Mouse (Mus musculus) liver, adult (tissue): ENCODE results near the gene Paqr5.

ENCODE experiments used
- GATA4 ChIP-seq: IDR thresholded peaks from 2 replicates; pipeline ENCODE4 v1.6.1; 2014; ENCODE audit warnings: mild to moderate bottlenecking, low read length; ENCODE audit not compliant: insufficient replicate concordance

Gene Paqr5

GRCm38 (mm10) chr9:61981876-61982275 lies 44.8 kb downstream of the Paqr5 start:
- TF ChIP-seq GATA4 = no peak

DNA sequence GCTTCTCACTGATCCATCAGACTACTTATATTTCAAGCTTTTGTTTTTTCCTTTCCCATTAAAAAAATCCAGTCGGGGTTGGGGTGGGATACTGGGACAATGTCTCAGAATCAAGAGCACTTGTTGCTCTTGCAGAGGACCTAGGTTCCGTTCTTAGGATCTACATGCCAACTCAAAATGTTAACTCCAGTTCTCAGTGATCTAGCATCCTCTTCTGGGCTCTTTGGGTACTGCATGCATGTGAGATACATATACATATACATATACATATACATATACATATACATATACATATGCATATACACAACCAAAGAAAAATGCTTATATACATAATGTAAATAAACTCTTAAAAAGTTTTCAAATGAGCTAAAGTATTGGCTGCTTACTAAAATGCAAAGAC lies 46.7 kb downstream of the Paqr5 start:
- TF ChIP-seq GATA4 = no peak

GRCm38 (mm10) chr9:61977258-61977945 lies 49.3 kb downstream of the Paqr5 start:
- TF ChIP-seq GATA4 = no peak

DNA sequence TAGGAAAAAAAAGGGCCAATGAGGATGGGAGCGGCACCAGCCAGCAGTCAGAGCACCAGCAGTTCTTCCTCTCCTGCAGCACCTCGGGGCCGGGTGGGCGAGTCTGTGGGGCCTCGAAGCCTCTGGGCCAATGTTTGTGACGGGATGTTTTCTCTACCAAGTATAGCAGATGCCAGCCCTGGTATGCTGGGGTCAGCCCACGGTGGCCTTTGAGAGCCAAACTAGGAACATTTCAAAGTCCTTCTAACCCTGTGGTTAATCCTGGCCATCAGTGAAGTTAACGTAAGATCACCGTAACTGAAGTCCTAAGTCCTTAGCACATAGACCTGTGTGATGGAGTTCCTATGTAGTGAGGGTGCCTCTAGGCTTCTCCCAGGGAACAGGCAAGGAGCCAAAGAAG lies 54.6 kb downstream of the Paqr5 start:
- no peak for TF ChIP-seq GATA4

GRCm38 (mm10) chr9:61971045-61971444 lies 55.6 kb downstream of the Paqr5 start:
- no peak for TF ChIP-seq GATA4

GRCm38 (mm10) chr9:61967357-61967756 lies 59.3 kb downstream of the Paqr5 start:
- TF ChIP-seq GATA4 = no peak

DNA sequence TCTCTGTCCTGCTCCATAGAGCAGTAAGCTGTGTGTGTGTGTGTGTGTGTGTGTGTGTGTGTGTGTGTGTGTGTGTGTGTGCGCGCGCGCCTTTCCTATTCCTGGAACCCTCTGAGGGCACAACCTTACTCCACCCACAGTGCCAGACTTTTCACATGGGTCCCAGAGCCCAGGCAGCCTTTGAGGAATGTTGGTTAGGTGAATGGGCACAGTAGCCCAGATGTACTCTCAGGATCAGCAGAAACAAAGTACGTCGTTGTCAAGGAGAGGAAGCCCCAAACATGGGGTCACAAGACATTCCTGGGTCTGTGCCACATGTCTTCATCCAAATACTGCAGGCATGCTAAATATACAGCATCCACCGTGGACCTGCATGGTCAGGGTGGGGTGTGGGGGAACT lies 60.7 kb downstream of the Paqr5 start:
- no peak for TF ChIP-seq GATA4

- no peak for TF ChIP-seq GATA4
These were observed 61.2 kb downstream of the Paqr5 start for GRCm38 (mm10) chr9:61965411-61965930.

DNA sequence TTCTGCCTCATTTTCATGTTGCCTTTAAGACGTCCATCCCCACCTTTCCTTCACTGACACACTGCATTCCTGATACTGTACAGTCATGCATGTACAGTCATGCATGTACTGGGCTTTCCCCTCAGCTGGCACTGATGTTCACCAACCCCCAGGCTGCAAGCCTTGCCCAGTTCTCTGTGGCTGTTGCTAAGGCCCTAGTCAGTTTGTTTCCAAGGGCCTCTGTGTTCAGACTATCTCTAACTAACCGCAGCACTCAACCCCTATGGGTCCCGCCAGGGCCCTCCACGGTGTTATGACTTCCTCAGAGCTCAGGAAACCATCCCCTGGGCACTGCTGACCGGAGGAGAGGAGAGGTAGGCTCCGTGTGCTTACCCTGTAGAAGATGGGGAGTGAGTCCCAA lies 63.3 kb downstream of the Paqr5 start:
- TF ChIP-seq GATA4 = no peak

- no peak for TF ChIP-seq GATA4
These were observed 65.5 kb downstream of the Paqr5 start for GRCm38 (mm10) chr9:61961181-61961580.

DNA sequence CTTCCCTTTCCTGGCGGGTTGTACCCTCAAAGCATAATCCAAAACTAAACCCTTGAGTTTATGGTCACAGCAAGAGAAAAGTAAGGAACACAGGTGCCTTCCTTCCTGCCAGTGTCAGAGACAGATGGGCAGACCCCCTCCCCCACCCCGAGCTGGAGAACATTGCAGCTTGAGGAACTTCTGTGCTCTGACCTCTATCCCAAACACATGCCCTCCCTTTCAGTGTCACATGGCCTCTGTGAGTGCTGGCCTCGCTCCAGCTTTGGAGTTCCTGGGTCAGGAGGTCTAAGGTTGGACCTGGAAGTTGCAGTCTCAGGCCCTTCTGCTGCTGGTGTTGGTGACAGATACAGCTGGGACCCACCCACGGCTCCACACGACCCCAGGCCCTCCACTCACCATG lies 65.9 kb downstream of the Paqr5 start:
- TF ChIP-seq GATA4 = no peak

- TF ChIP-seq GATA4 = no peak
These were observed 66.6 kb downstream of the Paqr5 start for GRCm38 (mm10) chr9:61959921-61960569.

DNA sequence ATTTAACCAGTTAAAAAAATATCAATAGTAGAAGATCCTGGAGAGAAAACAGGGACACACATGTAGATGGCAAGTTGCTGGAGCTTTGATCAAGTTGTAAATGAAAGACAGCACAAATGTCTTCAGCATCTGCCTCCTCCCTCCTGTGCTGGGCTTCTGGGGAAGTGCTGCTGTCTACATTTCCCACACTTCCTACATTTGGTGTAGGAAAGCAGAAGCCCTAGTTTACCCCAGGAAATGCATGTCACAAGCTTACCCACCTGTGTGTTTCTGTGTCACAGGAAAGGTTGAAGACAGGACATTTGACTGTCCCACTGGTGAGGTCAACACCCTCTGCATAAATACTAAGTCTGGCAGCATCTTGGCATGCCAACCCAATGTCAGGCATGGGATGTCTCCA lies 71.9 kb downstream of the Paqr5 start:
- TF ChIP-seq GATA4 = no peak

GRCm38 (mm10) chr9:61952241-61952640 lies 74.4 kb downstream of the Paqr5 start:
- no peak for TF ChIP-seq GATA4

GRCm38 (mm10) chr9:61947402-61948346 lies 79.0 kb downstream of the Paqr5 start:
- TF ChIP-seq GATA4 = no peak

DNA sequence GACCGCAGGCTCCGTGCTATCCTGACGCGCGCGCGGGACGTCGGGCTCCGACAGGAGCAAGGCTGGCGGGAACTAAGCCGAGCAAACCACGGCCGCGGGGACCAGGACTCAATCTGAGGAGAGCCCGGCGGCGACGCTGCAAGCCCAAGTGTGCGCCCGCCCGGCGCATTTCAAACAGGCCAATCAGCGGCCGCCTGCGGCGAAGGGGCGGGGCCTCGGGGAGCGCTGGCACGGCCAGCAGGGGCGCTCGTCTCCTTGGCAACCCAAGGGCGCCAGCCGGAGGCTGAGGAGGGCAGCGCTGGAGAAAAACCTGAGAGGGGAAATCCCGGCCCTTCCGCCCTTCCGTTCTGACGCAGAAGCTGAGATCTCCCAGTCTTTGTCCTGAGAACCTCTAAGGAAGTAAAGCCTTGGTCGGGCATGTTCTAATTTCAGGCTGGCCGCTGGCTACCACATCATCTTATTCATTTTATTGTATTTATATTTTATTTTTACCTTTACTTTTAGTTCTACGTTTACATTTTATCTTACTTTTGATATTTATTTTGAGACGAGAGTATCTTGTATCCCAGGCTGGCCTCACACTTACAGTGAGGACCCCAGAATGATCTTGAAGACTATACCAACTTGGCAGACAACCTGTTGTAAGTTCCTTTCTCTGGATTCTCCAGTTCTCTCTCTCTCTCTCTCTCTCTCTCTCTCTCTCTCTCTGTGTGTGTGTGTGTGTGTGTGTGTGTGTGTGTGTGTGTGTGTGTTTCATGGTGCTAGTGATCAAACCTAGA lies 79.8 kb downstream of the Paqr5 start, which contains the start of gene Kif23:
Gene Kif23, minus strand, starts transcription at position 152 of the 779 bp plus-strand sequence.
- TF ChIP-seq GATA4 = no peak
